Mouse (Mus musculus) CD4-positive naive resting alpha-beta T cell, adult 76 days (primary cell): ENCODE measurements around the gene Rgl3. TPM values are rescaled to one million over a fixed set of nuclear protein-coding genes. Genes with fewer than 3 reads are reported as not detected.

Experiments used
- total RNA-seq: library from RNA; stranded (reverse); gene quantifications from one replicate; pipeline ENCODE4 v1.2.4, GENCODE M21; 2023

Gene Rgl3
- not detected for total RNA-seq

DNA sequence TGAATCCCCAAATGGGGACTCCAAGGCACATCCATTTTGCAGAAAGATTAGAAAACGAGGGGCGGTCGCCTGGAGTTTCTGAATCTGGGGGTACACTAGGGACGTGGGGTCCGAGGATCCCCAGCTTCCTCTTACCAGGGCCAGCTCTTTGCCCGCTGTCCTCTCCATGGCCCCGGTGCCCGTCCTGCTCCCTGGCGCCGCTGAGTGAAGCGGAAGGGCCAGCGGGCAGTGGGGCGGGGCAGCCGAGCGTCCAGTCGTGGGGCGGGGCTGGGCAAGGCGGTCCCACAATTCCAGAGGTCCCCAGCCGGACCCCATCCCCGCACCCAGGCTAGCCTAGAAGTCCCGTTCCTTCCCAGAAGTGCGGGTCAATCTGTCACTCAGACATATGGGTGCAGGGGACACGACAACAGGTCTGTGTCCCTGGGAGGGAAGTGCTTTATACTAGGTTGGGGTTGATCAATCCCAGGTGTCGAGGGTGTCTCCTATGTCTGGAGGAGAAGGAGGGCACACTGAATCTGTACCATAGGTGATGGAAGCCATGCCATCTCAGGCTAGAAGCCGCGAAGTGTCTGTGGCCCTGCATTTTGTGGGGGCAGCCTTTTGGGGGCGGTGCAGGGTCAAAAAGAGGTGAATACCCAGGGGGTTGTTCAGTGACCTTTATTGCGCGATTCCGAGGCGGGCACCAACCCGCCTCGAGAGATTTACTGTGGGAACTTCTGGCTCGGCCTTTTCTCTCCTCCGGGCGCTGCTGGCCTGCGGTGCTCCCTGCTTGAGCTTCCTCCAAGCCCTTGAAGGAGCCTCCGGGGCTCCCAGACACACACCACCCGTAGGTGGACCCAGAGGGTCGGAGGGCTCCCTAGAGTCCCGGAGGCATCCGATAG lies at the start of gene Rgl3:
Gene Rgl3, minus strand, starts transcription at position 217 of the 881 bp plus-strand sequence.

DNA sequence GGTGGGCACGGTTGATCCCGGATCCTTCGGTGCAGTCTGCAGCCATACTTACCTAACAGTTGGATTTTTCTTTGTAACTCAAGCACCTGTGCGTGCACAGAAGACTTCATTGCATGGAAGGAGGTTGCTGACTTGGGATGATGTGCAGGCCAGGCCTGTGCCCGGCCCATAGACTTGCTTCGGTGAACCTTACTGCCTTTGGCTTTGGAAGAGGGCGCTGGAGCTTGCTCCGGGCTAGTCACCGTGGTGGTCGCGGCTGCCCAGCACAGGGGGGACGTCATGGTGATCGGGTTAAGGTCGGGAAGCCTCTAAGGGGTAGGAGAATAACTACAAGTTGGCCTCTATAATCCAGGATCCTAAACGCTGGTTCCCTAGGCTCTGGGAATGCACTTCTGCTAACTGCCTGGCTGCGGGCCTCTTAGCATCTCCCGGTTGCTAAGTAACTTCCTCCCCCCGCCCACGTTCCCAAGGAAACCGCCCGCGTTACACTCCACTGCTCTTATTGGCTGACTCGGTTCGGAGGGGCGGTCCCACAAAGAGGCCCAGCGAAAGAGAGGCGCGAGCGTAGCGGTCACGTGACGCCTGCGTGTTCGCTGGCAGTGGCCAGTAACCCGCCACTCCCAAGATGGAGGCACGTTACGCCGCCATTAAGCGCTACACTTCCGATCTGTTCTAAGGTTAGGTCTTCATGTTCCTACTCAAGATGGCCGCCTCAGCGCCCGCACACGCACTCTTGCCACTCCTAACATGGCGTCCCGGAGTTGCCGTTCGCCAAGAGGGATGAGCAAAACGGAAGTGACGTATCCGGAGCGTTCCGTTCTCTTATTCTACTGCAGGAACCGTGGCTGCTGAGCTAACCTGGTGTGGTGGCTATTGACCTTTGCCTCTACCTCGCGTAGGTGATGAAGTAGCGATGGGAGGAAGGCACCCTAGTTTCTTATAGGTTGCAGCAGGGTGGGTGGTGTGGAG lies 13.2 kb upstream of the Rgl3 start, which contains the start of the genes Ccdc151 and Prkcsh:
Gene Ccdc151, minus strand, starts transcription at position 441 of the 969 bp plus-strand sequence.
Gene Prkcsh, plus strand, starts transcription at position 613 of the 969 bp plus-strand sequence.

DNA sequence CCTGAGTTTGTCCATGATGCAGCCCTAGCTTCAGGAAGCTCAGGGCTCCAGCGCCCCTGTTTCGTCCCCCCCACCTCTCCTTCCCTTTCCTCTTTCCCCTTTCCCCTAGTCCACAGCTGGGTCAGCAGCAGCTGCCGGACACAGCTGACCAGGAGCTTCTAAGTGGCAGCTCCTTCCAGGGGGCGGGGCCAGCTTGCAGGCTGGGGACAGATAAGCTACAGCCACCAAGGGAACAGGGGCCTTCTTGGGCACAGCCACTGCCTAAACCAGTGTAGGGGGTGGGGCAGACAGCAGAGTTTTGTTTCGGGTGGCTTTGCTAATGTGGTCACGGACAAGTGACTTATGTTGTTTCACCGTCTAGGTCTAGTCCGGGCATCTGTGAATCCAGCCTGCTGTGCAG lies 25.8 kb downstream of the Rgl3 start, which contains the start of gene Epor:
Gene Epor, minus strand, starts transcription at position 90 of the 400 bp plus-strand sequence.

DNA sequence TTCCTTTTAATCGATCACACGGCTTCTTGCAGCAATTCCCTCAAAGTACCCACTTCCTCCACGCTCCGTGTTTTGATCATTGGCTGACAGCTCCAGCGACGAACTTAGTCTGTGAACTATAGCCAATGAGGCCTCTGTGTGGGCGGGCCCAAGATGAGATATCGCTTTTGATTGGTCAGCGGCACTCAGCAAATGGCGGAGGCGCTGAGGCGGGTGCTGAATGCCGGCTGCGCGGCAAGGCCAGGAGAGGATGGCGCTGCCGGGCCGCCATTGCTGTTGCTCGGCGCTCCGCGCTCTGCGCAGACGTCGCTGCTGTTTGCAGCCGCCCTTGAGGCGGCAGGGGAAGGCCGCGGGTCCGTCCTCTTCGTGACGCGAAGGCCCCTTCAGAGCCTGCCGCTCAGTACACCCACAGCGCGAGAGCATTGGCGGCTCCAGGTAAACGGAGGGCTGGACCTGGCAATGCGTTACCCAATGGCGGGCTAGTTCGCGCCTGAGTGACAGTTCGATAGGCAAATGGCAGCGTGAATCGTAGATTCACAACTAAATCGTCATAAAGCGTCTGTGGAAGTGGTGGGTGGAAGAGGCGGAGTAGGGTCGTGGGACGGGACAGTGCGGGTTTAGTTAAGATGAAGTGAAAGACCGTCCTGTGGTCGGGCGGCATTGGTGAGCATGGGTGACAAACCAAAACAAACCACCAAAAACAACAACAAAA lies 33.5 kb downstream of the Rgl3 start, which contains the start of gene Swsap1:
Gene Swsap1, plus strand, starts transcription at position 186 of the 712 bp plus-strand sequence.

DNA sequence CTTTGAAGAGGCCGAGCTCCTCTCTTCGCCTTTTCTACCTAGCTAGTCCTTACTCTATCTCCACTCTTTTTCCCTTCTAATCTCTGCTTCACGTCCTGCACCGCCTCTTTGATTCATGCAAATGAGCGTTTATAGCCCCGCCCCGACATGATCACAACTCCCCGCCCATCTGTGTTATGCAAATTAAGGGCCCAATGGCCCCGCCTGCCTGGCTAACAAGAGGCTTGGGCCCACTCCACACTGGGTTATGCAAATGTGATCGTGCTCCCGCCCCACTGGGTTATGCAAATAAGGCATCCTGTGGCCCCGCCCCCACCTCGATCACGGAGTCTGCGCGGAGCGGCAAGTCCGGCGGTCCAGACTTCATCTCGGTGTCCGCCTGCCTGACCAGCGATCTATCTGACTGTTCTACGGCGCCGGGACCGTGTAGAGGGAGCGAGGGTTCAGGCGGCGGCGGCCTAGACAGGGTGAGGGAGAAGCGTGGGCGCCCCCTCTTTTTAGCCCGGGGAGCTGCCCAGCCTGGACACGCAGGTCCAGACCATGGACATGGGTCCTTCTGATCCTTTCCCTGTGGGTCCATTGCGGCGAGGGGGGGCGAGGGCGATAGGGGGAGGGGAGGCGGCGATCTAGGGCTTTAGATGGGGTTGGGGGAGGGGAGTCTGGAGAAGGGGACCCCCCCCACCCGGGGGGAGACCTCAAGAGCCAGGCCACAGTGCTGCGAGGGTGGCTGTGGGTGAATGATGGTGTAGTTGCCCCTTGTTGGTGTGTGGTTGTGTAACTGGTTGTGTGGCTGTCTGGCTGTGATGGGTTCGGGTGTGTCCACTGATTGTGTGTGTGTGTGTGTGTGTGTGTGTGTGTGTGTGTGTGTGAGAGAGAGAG lies 52.3 kb downstream of the Rgl3 start, which contains the start of gene Plppr2:
Gene Plppr2, plus strand, starts transcription at position 342 of the 879 bp plus-strand sequence.

DNA sequence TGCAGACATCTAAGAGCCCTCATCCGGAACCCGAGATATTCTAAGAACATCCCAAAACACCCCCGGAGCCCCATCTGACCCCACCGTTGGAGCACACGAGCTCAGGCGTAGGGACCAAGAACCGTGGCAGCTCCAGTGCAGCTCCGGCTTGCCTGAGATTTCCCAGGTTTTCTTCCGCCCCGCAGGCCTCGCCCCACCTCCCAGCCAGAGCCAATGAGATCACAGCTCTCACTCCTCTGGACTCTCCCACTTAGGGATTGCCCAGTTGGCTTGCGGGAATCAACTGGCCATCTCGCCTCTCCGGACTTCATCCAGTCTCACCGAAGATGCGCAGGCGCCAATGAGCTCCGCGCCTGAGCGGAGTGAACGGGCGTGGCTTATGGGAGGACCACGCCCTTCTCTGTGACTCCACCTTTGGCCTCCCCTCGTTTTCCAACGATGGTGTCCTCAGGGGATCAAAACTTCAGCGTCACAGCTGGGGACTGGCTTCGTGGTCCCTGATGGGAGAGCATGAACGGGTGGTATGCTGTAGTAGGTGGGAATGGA lies 62.0 kb downstream of the Rgl3 start, which contains the start of the genes Ccdc159 and Tmem205:
Gene Ccdc159, plus strand, starts transcription at position 264 of the 546 bp plus-strand sequence.
Gene Tmem205, minus strand, starts transcription at position 349 of the 546 bp plus-strand sequence.

Other genes starting within 250 kb of the Rgl3 start
- 1.6 TPM for gene Spc24, start 229.1 kb downstream of the Rgl3 start, total RNA-seq
- gene Kank2, start 190.7 kb downstream of the Rgl3 start, total RNA-seq, result not detected
- not detected for gene Angptl8, start 153.9 kb downstream of the Rgl3 start, total RNA-seq
- 6.3 TPM for gene Dock6, start 136.8 kb downstream of the Rgl3 start, total RNA-seq
- gene Rab3d, start 71.3 kb downstream of the Rgl3 start, total RNA-seq, result 6.6 TPM
- gene Ccdc159, start 62.0 kb downstream of the Rgl3 start, total RNA-seq, result not detected
- not detected for gene Tmem205, start 61.9 kb downstream of the Rgl3 start, total RNA-seq
- 0.56 TPM for gene Plppr2, start 52.4 kb downstream of the Rgl3 start, total RNA-seq
- gene Swsap1, start 33.7 kb downstream of the Rgl3 start, total RNA-seq, result 7.1 TPM
- 0.38 TPM for gene Epor, start 25.9 kb downstream of the Rgl3 start, total RNA-seq
- gene Ccdc151, start 13.2 kb upstream of the Rgl3 start, total RNA-seq, result not detected
- 72.4 TPM for gene Prkcsh, start 13.4 kb upstream of the Rgl3 start, total RNA-seq
- gene Elavl3, start 62.6 kb upstream of the Rgl3 start, total RNA-seq, result 0.15 TPM
- not detected for gene Gm49318, start 81.8 kb upstream of the Rgl3 start, total RNA-seq
- gene Zfp653, start 81.9 kb upstream of the Rgl3 start, total RNA-seq, result 26.8 TPM
- 29.2 TPM for gene Ecsit, start 96.0 kb upstream of the Rgl3 start, total RNA-seq
- not detected for gene Cnn1, start 109.8 kb upstream of the Rgl3 start, total RNA-seq
- 30.4 TPM for gene Elof1, start 127.7 kb upstream of the Rgl3 start, total RNA-seq
- gene Acp5, start 146.3 kb upstream of the Rgl3 start, total RNA-seq, result 167 TPM
- 11.3 TPM for gene Pigyl, start 167.4 kb upstream of the Rgl3 start, total RNA-seq
- gene Zfp872, start 198.6 kb upstream of the Rgl3 start, total RNA-seq, result not detected
- 33.8 TPM for gene Zfp809, start 236.3 kb upstream of the Rgl3 start, total RNA-seq